Mouse (Mus musculus) adrenal gland, postnatal 25 days (tissue): ENCODE data around the gene B3gnt9. TPM values are rescaled to one million over a fixed set of nuclear protein-coding genes. Genes with fewer than 3 reads are reported as not detected.

Source experiments
- DNase-seq: peaks from one replicate; pipeline ENCODE4 v3.0.0; 2021; ENCODE audit warnings: mixed read lengths
- total RNA-seq: library from RNA; stranded (reverse); gene quantifications from 2 replicates; pipeline ENCODE4 v1.2.3, GENCODE M21; 2021

Gene B3gnt9
- total RNA-seq, 1 experiment from 2014 or later, result 2.1 TPM

- DNase-seq, result no peak
Measured at GRCm38 (mm10) chr8:105209153-105210110, 45.5 kb downstream of the B3gnt9 start.

GRCm38 (mm10) chr8:105207675-105208273, 47.2 kb downstream of the B3gnt9 start:
- no peak for DNase-seq

GRCm38 (mm10) chr8:105206766-105207275, 48.1 kb downstream of the B3gnt9 start:
- DNase-seq, result no peak

GRCm38 (mm10) chr8:105205748-105206147, 49.2 kb downstream of the B3gnt9 start:
- no peak for DNase-seq

Other genes with a start within 250 kb of the B3gnt9 start
- 16.0 TPM in 1 of 2 replicates, not detected in the other for gene Ces3a, start 206.6 kb downstream of the B3gnt9 start, total RNA-seq
- gene Ces3b, start 171.4 kb downstream of the B3gnt9 start, total RNA-seq, result 1.0 TPM in 1 of 2 replicates, not detected in the other
- gene Ces4a, start 123.4 kb downstream of the B3gnt9 start, total RNA-seq, result not detected in 2 replicates
- gene Cbfb, start 84.5 kb downstream of the B3gnt9 start, total RNA-seq, result 78.8 and 92.4 TPM in 2 replicates
- gene D230025D16Rik, start 30.0 kb downstream of the B3gnt9 start, total RNA-seq, result 27.9 and 34.5 TPM in 2 replicates
- 18.7 and 21.7 TPM in 2 replicates for gene Tradd, start 9.5 kb upstream of the B3gnt9 start, total RNA-seq
- 3.7 and 4.5 TPM in 2 replicates for gene Fbxl8, start 9.5 kb upstream of the B3gnt9 start, total RNA-seq
- 0.70 and 1.1 TPM in 2 replicates for gene Hsf4, start 14.6 kb upstream of the B3gnt9 start, total RNA-seq
- gene Nol3, start 21.0 kb upstream of the B3gnt9 start, total RNA-seq, result 4.4 and 4.7 TPM in 2 replicates
- 1.9 and 3.7 TPM in 2 replicates for gene 4931428F04Rik, start 34.7 kb upstream of the B3gnt9 start, total RNA-seq
- gene Exoc3l, start 40.9 kb upstream of the B3gnt9 start, total RNA-seq, result 28.1 and 32.0 TPM in 2 replicates
- gene E2f4, start 42.5 kb upstream of the B3gnt9 start, total RNA-seq, result 44.1 and 45.5 TPM in 2 replicates
- gene Elmo3, start 50.4 kb upstream of the B3gnt9 start, total RNA-seq, result 3.9 and 9.8 TPM in 2 replicates
- gene Lrrc29, start 71.1 kb upstream of the B3gnt9 start, total RNA-seq, result 4.9 and 7.4 TPM in 2 replicates
- 61.4 and 66.9 TPM in 2 replicates for gene Tmem208, start 71.2 kb upstream of the B3gnt9 start, total RNA-seq
- 14.0 and 18.4 TPM in 2 replicates for gene Fhod1, start 92.8 kb upstream of the B3gnt9 start, total RNA-seq
- gene Slc9a5, start 93.7 kb upstream of the B3gnt9 start, total RNA-seq, result 1.3 and 2.7 TPM in 2 replicates
- gene Plekhg4, start 118.1 kb upstream of the B3gnt9 start, total RNA-seq, result 0.76 and 0.82 TPM in 2 replicates
- not detected in 2 replicates for gene Kctd19, start 158.3 kb upstream of the B3gnt9 start, total RNA-seq
- 3.8 and 6.1 TPM in 2 replicates for gene Lrrc36, start 158.4 kb upstream of the B3gnt9 start, total RNA-seq
- gene Tppp3, start 216.4 kb upstream of the B3gnt9 start, total RNA-seq, result 22.7 and 27.4 TPM in 2 replicates
- 17.7 and 20.6 TPM in 2 replicates for gene Zdhhc1, start 241.7 kb upstream of the B3gnt9 start, total RNA-seq